Mouse (Mus musculus) skeletal muscle tissue, adult 2 months (tissue): ENCODE results near the gene Mrpl23.

ENCODE experiments used
- DNase-seq: peaks from one replicate; pipeline ENCODE4 v3.0.0-alpha.2; 2012; ENCODE audit warnings: low read depth, low spot score

The Mrpl23 gene

GRCm38 (mm10) chr7:142552591-142553416 lies 20.3 kb downstream of the Mrpl23 start:
- DNase-seq = peak; percentile 97

DNA sequence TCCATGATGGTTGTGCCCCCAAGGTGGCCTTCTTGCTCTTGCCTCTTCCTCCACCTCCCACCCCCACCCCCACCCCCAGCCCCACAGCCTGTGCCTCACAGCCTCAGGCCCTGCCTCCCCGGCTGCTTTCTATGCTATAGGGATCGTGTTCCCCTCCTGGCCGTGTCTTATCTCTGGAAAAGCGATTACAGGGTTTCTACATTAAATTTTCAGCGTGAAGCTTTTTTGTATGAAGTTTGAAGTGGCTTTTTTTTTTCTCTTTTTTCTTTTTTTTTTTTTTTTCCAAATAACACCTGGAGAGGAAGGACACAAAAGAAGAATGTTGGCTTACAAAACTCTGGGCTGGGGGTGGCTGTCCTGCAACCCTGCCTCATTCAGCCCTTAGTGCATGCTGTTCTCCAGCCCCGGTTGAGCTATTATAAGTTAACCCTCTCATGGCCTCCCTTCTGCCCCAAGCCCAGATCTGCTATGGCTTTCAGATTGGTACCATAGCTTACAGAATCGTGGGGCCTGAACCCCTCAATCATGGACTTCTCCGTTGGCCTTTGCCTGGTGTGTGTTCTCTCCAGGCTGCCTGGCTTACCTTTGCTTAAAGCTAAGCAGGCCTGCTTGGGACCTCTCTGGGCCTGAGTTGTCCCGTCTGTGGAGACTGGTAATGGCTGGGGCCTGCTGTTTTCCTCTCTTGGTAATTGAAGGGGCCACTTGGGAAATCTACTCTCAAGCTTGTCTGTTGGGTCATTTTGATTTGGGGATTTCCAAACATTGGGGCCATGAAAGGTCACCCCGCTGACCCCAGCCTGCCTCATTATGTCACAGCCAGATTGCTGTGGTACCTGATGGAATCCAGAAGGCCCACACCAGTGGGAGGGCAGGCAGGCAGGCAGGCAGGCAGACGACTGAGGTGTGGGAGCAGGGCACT lies 21.2 kb downstream of the Mrpl23 start:
- no peak for DNase-seq

GRCm38 (mm10) chr7:142554625-142555024 lies 22.1 kb downstream of the Mrpl23 start:
- no peak for DNase-seq

DNA sequence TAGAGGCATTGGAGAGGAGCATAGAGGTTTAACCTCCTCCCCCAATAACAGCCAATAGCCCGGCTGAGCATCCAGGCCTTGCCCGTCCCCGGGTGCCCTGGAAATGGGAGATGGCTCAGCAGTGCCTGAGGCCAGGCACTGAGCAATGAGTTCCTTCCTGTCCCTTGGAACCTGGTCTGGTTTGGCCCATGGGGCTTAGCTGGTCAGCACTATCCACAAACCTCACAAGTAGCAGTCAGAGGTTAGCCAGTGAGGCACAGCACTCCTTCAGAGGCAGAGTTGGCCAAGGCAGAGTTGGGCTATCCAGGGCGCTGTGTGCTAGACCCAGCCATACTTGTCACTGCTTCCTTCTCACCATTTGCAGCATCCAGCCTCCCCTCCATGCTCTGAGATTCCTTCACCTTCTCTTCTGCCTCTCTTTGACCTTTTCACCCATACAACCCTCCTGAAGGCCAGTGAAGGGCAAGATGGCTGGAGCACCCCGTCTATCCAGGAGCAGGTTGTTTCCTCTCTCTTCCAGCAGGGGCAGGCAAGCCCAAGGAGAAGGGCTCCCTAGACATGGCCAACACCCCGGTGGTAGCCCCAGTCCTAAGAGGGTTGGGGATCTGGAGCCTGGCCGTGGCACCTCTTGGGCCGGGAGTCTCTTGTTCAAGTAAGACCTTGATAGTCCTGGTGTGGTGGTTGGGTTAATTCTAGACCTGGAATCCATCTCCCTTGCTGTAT lies 23.0 kb downstream of the Mrpl23 start:
- DNase-seq = peak; percentile 93

GRCm38 (mm10) chr7:142556089-142556476 lies 23.6 kb downstream of the Mrpl23 start:
- DNase-seq = no peak

DNA sequence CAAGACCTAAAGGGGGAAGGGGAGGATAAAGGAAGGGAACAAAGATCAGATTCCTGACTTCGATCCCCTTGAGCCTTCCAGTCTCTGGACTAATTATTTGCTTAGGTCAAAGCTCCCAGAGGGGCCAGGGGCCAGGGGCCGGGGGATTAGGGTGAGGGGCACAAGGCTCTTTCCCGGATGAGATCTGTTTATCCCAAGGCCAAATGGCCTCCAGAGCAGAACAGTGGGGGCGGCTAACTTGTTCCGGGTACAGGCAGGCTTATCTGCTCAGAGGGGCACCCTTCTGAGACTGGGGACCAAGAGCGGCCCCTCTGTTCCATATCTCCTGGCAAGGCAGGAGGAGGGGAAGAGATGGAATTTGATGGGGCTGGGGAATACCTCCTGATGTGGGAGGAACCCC lies 25.2 kb downstream of the Mrpl23 start:
- DNase-seq = no peak

GRCm38 (mm10) chr7:142558511-142559146 lies 26.1 kb downstream of the Mrpl23 start:
- peak; percentile 92 for DNase-seq

DNA sequence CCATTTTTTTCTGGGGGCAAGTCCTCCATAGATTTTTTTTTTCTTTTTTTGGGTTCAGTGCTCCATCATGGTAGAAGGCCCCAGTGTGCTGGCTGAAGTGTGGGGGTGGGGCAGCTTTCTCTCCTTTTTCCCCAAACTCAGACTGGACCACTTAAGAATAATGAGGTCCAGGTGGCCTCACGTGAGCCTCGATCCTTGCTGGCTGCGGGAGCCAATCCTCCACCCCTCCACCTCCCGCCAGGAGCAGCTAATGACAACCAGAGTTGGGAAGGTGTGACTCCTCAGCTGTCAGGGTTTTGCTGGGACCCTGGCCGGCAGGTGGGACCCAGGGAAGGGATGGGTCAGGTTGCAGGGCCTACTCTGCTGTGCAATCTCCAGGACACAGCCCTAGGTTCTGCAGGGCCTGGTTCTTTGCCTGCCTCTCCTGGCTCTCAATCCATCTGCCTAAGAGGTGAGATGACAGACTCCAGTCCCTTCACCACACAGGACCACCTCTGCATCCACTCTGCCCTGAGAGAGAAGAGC lies 27.2 kb downstream of the Mrpl23 start:
- no peak for DNase-seq

DNA sequence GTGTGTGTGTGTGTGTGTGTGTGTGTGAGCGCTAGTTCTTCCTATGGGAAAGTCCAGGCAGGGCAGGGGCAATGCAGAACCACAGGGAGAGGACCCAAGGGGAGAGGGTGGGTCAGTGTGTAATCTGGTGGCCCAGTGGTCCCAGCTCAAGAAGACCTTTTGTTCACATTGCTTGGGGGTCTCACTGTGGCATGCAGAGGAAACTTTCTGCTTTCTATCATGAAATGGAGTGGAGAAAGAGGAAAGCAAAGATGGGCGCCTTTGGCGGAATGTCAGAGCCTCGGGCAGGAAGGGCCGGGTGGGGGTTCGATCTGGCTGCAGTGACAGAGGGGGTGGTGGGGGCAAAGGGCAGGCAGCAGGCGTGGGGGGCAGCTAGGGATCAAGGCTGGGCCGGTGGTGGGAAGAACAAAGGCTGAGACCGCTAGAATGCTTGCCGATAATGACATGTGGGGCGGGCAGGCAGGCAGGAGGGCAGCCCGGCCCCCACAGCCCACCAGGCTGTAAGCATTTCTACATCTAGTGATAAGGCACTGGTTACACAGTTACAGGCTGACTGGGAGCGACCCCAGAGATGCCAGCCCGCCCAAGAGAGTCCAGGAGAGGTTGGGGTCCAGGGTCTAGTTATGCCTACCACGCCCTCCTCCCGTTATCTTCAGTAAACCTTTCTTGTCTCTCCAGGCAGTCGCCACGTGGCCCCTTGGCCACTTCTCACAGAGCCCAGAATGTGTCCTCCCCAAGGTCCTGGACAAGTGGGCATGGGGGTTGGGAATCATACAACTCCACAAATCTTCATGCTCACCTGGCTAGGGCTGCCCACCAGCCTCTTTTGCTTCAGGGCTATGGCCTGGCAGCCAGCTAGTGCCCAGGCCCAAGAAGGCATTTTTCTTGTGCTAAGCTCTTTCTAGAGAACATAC lies 28.7 kb downstream of the Mrpl23 start:
- no peak for DNase-seq

- DNase-seq = no peak
Measured at GRCm38 (mm10) chr7:142561856-142562404, 29.4 kb downstream of the Mrpl23 start.

GRCm38 (mm10) chr7:142563168-142563567 lies 30.7 kb downstream of the Mrpl23 start:
- DNase-seq = no peak

GRCm38 (mm10) chr7:142564955-142565643 lies 32.6 kb downstream of the Mrpl23 start:
- no peak for DNase-seq

GRCm38 (mm10) chr7:142566512-142566911 lies 34.0 kb downstream of the Mrpl23 start:
- no peak for DNase-seq

DNA sequence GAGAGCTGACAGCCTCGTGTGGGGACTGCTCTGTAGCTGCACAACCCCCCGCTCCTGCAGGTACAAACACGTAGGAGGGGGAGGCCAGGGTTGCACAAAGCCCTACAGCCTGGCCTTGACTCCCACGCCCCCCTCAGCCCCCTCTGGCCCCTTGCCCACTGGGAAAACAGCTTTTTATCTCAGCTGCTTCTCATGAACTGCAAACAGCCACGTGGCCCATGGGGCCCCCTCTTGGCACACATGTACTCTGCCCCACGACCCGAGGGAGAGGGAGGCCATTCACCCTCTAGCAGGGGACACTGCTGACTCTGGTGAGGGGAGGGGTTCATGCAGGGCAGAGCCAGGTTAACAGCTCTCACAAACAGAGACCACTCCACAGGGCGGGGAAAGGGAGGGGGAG lies 36.5 kb downstream of the Mrpl23 start:
- DNase-seq = no peak

DNA sequence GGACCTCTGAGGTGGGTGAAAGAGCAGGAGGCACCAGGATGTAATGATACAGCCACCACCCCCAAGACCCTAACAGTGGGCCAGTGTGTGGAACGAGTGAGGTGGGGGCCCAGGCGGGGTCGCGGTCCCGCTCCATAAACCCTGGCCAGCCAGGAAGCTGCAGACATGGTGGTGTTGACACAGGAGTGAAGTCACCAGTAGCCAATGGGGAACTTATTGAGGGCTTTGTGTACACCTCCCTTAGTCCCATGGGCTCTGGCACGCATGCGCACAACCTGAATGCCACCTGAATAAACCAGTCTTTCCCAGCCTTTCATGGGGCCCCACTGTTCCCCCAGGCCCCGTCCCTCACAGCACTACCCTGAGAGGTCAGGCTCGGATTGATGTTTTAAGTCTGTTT lies 38.1 kb downstream of the Mrpl23 start:
- no peak for DNase-seq

DNA sequence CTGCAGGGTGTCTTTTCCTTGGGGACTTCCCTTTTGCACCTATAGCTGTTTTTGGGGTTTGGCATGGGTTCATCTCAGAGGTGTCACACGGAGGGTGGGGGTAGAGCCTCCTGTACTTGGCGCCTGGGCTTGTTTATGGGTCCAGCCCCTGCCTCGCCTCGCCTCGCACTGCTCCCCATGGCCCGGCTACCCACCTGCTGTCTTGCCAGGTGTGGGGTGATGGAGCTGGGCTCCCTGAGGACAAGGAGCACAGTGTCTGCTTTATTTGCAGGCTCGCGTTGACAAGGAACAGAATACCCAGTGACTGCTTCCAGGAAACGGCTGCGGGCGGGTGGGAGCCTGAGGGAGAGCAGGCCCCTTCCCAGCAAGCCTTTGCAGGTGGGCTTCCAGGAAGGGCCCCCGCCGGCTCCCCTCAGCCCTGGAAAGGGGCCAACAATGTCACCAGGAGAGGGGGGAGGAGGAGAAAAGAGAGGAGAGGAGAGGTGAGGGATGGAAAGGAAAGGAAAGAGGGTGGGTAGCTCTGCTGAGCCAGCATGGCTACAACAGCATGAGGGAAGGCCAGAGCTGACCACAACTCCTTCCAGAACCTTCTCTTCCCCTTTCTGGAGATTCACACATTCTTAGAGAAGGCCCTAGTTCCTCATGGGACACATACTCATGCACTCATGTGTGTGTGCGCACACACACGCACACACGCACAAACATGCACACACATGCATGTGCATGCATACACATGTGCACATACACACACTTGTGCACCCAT lies 39.2 kb downstream of the Mrpl23 start:
- no peak for DNase-seq

- DNase-seq = no peak
Measured at GRCm38 (mm10) chr7:142572343-142572742, 39.9 kb downstream of the Mrpl23 start.

GRCm38 (mm10) chr7:142572992-142573391 lies 40.5 kb downstream of the Mrpl23 start:
- DNase-seq = no peak
